ENCODE assay signal across 21 mouse cellular contexts in genomic region chr16:10996576-10996975, GRCm38 (mm10).
DNase-seq lines count a peak whose midpoint lies in the region; TF ChIP-seq lines count a peak whose summit lies in the region.
"Had no signal": no experiment of that assay in that cellular context is flagged by ENCODE, and none has a peak within 500 bp of the region (broad histone marks: within the 10 kb centered on the region; RNA-seq: fewer than 3 reads in every experiment).

No protein-coding gene starts in this region.

- TF ChIP-seq CTCF in bone marrow macrophage, adult 2 months (IDR thresholded peaks at IDR 0.05; ENCODE audit: low read depth, low read length), result no peak
- no peak for TF ChIP-seq CTCF in small intestine, adult 2 months (IDR thresholded peaks at IDR 0.05; ENCODE audit: extremely low read depth, insufficient read length, insufficient replicate concordance, low read depth, low read length)
- TF ChIP-seq CTCF in left cerebral cortex, adult 2 months (IDR thresholded peaks at IDR 0.05), result no peak
- no peak for TF ChIP-seq CTCF in heart, adult 2 months (IDR thresholded peaks at IDR 0.05)

- TF ChIP-seq POLR2A in bone marrow macrophage, adult 2 months (IDR thresholded peaks at IDR 0.05; ENCODE audit: borderline replicate concordance, low read depth, low read length), result no peak
- no peak for TF ChIP-seq POLR2A in small intestine, adult 2 months (IDR thresholded peaks at IDR 0.05; ENCODE audit: low read depth, low read length)
- no peak for TF ChIP-seq POLR2A in heart, adult 2 months (IDR thresholded peaks at IDR 0.05; ENCODE audit: insufficient read depth, low read depth, low read length)

- peaks cover 56% of the 10 kb centered on the region for H3K4me1 ChIP-seq in bone marrow macrophage, adult 2 months (ENCODE audit: control insufficient read depth, insufficient read depth, low read length)
- peaks cover 12% of the 10 kb centered on the region; the same call in 1 of the 2 replicates for H3K4me1 ChIP-seq in small intestine, adult 2 months (ENCODE audit: control insufficient read depth, insufficient read depth, insufficient read length, low read length)
- H3K4me1 ChIP-seq in heart, adult 2 months (ENCODE audit: control insufficient read depth, insufficient read depth, low read length), result no peaks in the 10 kb centered on the region; the same call in 1 of the 2 replicates

- H3K79me2 ChIP-seq in heart, adult 2 months (replicated peaks; ENCODE audit: control insufficient read depth, insufficient read depth, low read length), result no peaks in the 10 kb centered on the region

- intact Hi-C loops in left cerebral cortex, adult 2 months (cut with DNase I), result loop anchor here (2.0 kb wide), 1 partner anchor 46 kb away; no protein-coding TSS in a partner anchor
- intact Hi-C loops in heart, adult 2 months (cut with DNase I), result no loop called here

- 83% methylated on average over 4 of the region's 4 CpGs for WGBS in small intestine, adult 2 months
- whole genome bisulfite sequencing in heart, adult 2 months, result 86% methylated on average over 4 of the region's 4 CpGs

- TF ChIP-seq EP300 in heart, adult 2 months (IDR thresholded peaks at IDR 0.05; ENCODE audit: insufficient read depth, low read depth, low read length), result no peak

- no peak overlapping the region for H3K9ac ChIP-seq in heart, adult 2 months (ENCODE audit: low read depth, low read length)
- H3K9ac ChIP-seq: forebrain, postnatal 0 days; heart, embryonic 12.5 days; heart, embryonic 15.5 days; hindbrain, embryonic 13.5 days had no signal

- peak; percentile 22 for DNase-seq in induced T-regulatory cell, adult 2 months (ENCODE audit: low read depth)
- no peak for DNase-seq in left cerebral cortex, adult 2 months (ENCODE audit: extremely low spot score in 1 of 2, low spot score in 2 of 2)
- DNase-seq in heart, adult 2 months, result no peak
- no peak for DNase-seq in cerebellum, adult 9-11 months
- DNase-seq: adrenal gland, postnatal 10 days; adrenal gland, postnatal 36 days; cerebellum, adult 11 months; cerebellum, adult 2 months; cerebellum, postnatal 10 days; cerebellum, postnatal 36 days; forebrain, postnatal 0 days; gastrocnemius, postnatal 25 days; heart, postnatal 10 days; heart, postnatal 36 days had no signal

- no peaks in the 10 kb centered on the region for H3K36me3 ChIP-seq in small intestine, adult 2 months (ENCODE audit: control insufficient read depth, insufficient read depth, low read length)
- peaks cover 2% of the 10 kb centered on the region; the same call in 1 of the 2 replicates for H3K36me3 ChIP-seq in heart, adult 2 months (ENCODE audit: control insufficient read depth, insufficient read depth, low read length)
- H3K36me3 ChIP-seq: heart, embryonic 12.5 days; heart, embryonic 15.5 days; hindbrain, embryonic 10.5 days; hindbrain, embryonic 13.5 days had no signal

- peak overlapping the region; percentile 61 for H3K27ac ChIP-seq in bone marrow macrophage, adult 2 months (ENCODE audit: insufficient read depth, low read depth, low read length)
- peak overlapping the region; percentile 29; the same call in 1 of the 2 replicates for H3K27ac ChIP-seq in small intestine, adult 2 months (ENCODE audit: insufficient read depth, low read depth, low read length)
- H3K27ac ChIP-seq in left cerebral cortex, adult 2 months, result no peak overlapping the region
- H3K27ac ChIP-seq in heart, adult 2 months, result no peak overlapping the region
- H3K27ac ChIP-seq: heart, embryonic 15.5 days; hindbrain, embryonic 10.5 days; hindbrain, embryonic 13.5 days had no signal

- no peak overlapping the region for H3K4me3 ChIP-seq in bone marrow macrophage, adult 2 months (ENCODE audit: insufficient read depth, low read length)
- no peak overlapping the region for H3K4me3 ChIP-seq in small intestine, adult 2 months (ENCODE audit: low read depth, low read length)
- no peak overlapping the region for H3K4me3 ChIP-seq in left cerebral cortex, adult 2 months
- no peak overlapping the region for H3K4me3 ChIP-seq in heart, adult 2 months
- H3K4me3 ChIP-seq: heart, embryonic 12.5 days; heart, embryonic 15.5 days; hindbrain, embryonic 10.5 days; hindbrain, embryonic 13.5 days had no signal

- H3K27me3 ChIP-seq in small intestine, adult 2 months (ENCODE audit: control insufficient read depth, insufficient read depth, low read length), result no peaks in the 10 kb centered on the region
- no peaks in the 10 kb centered on the region for H3K27me3 ChIP-seq in heart, adult 2 months (ENCODE audit: control insufficient read depth, insufficient read depth, low read length)
- H3K27me3 ChIP-seq: heart, embryonic 12.5 days; heart, embryonic 15.5 days; hindbrain, embryonic 13.5 days; Patski had no signal

Comparison
In these comparisons a context has a peak if more than half of its experiments do, and no peak if none do; other contexts are left out.
1. H3K27ac ChIP-seq: peak in bone marrow macrophage, adult 2 months (single experiment) and small intestine, adult 2 months (single experiment); none in left cerebral cortex, adult 2 months (single experiment) and heart, adult 2 months (single experiment).